Mouse (Mus musculus): ENCODE measurements around the gene Krtap5-3.
"Not testable (repeated sequence)": the region's sequence is repeated elsewhere in the genome, so short reads cannot be mapped to it uniquely, and the experiment has no call there.

Krtap5-3 gene

GRCm38 (mm10) chr7:142201064-142201463 lies at the start of gene Krtap5-3:
TSS of gene Krtap5-3 (plus strand) at chr7:142201364.
- no peak for DNase-seq (ENCODE audit: low spot score)

GRCm38 (mm10) chr7:142152191-142152590 lies 49.0 kb upstream of the Krtap5-3 start:
- DNase-seq (ENCODE audit: low spot score), result no peak

DNA sequence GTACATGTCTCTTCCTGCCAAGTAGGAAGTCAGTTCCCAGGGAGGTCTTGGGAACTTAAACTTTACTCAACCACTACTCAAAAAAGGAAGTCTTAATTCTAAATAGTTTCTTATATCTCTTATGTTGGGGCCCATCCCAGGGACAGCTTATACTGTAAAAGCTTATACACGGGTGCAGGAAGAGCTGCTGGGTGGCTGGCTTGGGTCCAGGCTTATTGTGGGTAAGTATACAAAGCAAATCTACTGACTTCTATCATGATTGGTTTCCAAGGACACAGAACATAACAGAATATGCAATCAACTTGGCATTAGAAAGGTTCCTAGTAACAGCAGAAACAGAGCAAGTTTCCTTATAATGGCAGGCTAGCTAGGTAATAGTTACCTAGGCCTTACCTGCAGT lies 45.9 kb upstream of the Krtap5-3 start:
- DNase-seq (ENCODE audit: low spot score), result no peak

DNA sequence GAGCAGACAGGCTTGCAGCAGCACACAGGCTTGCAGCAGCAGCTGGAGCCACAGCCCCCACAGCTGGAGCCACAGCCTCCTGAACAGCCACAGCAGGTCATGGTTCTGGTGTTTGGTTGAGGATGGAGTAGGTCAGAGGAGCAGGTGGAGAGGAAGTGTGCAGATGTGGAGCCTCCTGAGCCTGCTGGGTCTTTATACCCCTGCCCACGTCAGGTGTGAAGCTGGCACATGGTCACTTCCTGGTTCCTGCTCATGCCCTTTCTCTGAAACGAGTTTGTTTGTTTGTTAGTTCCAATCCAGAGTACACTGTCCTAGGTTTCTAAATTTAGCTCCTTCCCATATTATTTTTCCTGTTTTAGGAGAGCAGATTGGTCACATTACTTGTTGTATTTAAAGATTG lies 44.2 kb upstream of the Krtap5-3 start, which contains the start of gene Gm29735:
Gm29735 (minus strand) TSS at position 101 of the 400 bp plus-strand sequence.
- DNase-seq (ENCODE audit: low spot score), result not testable (repeated sequence)

DNA sequence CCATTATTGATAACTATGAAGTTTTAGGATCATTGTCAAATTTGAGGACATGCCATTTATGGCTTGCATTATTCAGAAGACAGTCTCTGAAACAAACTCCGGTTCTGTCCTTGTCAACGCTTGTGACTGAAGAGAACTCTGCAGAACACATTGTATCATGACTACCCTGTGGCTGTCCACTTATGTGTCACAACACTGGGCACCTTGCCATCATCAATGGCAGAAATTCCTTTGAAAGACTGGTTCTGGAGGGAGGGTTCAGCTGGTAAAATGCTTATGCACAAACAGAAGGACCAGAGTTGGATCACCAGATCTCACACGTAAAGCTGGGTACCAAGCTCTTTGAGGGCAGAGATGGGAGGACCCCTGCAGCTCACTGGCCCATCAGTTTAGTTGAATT lies 41.8 kb upstream of the Krtap5-3 start:
- DNase-seq (ENCODE audit: low spot score), result no peak

DNA sequence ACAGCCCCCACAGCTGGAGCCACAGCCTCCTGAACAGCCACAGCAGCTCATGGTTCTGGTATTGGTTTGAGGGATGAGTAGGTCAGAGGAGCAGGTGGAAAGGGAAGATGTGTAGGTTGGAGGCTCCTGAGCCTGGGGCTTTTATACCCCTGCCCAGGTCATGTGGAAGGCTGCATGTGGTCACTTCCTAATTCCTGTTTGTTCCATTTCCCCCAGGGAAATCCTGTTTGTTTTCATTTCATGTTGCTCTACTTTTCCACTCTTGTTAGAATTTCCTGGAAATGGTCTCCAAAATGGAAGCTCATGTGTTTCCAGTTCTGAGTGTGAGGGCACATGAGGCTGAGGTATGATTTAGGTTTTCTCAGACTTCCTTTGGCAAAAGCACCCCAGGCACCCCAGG lies 35.5 kb upstream of the Krtap5-3 start, which contains the start of gene Gm4553:
Gm4553 (minus strand) TSS at position 101 of the 400 bp plus-strand sequence.
- DNase-seq (ENCODE audit: low spot score), result not testable (repeated sequence)

DNA sequence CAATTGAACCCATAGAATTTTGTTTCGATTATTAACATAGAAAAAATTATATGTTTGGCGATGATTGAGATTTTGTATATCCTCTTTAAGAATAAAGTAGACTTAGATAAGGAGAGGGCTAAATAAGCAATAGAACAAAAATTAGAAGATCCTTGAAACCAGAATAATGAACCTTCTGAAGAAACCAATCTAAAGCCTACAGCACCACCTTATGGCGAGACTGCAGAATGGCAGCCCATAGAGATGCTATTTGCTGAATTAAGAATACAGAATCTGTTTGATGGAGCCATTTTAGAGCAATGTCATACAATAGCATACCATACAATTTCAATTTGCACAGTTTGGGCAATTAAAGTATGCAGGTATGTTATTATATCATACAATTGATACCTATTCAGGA lies 31.3 kb upstream of the Krtap5-3 start:
- no peak for DNase-seq (ENCODE audit: low spot score)

DNA sequence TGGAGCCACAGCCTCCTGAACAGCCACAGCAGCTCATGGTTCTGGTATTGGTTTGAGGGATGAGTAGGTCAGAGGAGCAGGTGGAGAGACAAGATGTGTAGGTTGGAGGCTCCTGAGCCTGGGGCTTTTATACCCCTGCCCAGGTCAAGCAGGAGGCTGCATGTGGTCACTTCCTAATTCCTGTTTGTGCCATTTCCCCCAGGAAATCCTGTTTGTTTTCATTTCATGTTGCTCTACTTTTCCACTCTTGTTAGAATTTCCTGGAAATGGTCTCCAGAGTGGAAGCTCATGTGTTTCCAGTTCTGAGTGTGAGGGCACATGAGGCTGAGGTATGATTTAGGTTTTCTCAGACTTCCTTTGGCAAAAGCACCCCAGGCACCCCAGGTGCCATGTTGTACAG lies 25.3 kb upstream of the Krtap5-3 start, which contains the start of gene Krtap5-2:
Krtap5-2 (minus strand) TSS at position 101 of the 400 bp plus-strand sequence.
- DNase-seq (ENCODE audit: low spot score), result not testable (repeated sequence)

DNA sequence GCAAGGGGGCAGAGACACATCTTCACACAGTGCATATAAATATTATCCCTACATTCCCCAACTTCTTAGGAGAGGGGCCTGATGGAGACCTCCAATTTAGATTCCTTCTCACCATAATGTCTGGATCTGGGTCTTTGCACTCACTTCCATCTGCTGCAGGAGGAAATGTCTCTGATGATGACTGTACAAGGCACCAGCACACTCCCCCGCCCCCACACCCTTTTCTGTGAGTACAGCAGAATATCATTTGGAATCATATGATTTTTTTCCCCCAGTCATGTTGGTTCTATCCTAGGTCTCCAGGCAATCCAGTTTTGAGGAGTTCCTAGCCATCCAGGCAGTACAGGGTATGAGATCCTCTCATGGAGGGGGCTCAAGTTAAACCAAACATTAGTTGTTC lies 22.5 kb upstream of the Krtap5-3 start:
- no peak for DNase-seq (ENCODE audit: low spot score)

DNA sequence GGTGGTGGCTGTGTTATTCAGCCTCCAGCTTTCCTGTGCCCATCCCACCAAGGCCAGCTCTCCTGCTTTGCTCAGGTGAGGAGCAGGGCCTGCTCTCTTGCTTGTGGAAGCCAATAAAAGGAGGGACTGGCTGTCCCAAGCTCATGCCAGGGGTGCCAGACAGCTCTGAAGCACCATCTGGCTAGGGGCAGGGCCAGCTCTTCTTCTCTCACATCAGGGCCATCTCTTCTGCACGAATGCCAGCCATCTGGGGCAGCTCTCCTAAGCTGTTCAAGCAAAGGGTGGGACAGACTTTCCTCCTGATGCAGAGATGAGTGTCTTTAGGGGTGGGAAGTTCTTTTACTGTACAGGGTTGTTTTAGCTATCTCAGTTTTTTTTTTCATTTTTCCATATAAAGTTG lies 20.1 kb upstream of the Krtap5-3 start:
- no peak for DNase-seq (ENCODE audit: low spot score)

DNA sequence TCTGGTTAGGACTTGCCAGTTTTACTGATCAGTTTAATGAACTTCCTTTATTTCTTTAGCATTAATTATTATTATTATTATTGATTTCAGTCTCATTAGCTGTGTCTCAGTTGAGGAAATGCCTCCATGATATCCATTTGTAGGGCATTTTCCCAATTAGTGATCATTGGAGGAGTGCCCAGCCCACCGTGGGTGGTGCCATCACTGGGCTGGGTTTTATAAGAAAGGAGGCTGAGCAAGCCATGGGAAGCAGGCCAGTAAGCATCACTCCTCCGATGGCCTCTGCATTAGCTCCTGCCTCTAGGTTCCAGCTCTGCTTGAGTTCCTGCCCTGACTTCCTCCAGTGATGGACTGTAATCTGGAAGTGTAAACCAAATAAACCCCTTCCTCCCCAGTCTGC lies 13.0 kb upstream of the Krtap5-3 start:
- DNase-seq (ENCODE audit: low spot score), result no peak

DNA sequence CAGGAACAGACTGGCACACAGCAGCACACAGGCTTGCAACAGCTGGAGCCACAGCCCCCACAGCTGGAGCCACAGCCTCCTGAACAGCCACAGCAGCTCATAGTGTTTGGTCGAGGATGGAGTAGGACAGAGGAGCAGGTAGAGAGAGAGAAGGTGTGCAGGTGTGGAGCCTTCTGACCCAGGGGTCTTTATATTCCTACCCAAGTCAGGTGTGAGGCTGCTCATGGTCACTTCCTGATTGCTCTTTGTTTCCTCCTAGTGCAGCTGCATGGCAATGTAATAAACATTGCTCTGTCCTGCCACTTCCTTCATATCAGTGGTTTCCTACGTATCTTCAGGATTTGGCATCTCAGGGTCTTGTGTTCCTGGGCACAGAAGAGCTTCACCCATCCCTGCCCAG lies 10.9 kb upstream of the Krtap5-3 start, which contains the start of gene Gm10153:
Gm10153 (minus strand) TSS at position 101 of the 400 bp plus-strand sequence.
- DNase-seq (ENCODE audit: low spot score), result no peak

DNA sequence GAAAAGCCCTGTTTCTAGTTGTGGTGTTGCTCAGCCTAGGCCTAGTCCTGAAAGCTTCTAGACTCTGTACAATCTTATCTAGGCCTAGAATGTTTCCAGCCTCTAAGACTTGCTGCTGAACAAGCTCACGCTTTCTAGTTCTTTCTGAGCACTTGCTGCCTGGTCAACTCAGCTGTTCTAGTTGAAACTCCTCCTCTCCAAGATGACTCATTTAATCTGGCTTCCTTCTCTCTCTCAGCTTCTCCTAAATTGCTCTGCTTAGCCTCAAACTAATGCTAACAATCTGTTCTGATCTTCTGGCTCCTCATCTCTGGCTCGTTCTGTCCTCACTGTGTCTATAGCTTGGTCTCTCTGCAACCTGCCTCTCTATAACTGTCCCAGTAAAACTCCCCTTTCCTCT lies 2.4 kb upstream of the Krtap5-3 start:
- DNase-seq (ENCODE audit: low spot score), result no peak

DNA sequence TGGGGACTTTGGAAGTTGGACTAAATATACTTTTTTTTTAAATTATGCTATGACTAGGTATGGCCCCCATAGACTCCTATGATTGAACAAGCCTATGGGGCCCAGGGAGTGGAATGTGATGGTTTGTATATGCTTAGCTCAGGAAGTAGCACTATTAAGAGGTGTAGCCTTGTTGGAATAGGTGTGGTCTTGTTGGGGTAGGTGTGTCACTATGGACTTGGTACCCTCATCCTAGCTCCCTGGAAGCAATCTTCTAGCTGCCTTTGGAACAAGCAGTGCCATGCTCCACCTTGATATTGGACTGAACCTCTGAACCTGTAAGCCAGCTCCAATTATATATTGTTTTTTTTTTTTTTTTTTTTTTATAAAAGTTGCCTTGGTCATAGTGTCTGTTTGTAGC lies 4.3 kb downstream of the Krtap5-3 start:
- no peak for DNase-seq (ENCODE audit: low spot score)

- not testable (repeated sequence) for DNase-seq (ENCODE audit: low spot score)
These were observed 5.7 kb downstream of the Krtap5-3 start for GRCm38 (mm10) chr7:142206891-142207290.

- no peak for DNase-seq (ENCODE audit: low spot score)
These were observed 10.4 kb downstream of the Krtap5-3 start, which contains the start of gene Gm7579 for GRCm38 (mm10) chr7:142211559-142211958. TSS of gene Gm7579 (plus strand) at chr7:142211859.

DNA sequence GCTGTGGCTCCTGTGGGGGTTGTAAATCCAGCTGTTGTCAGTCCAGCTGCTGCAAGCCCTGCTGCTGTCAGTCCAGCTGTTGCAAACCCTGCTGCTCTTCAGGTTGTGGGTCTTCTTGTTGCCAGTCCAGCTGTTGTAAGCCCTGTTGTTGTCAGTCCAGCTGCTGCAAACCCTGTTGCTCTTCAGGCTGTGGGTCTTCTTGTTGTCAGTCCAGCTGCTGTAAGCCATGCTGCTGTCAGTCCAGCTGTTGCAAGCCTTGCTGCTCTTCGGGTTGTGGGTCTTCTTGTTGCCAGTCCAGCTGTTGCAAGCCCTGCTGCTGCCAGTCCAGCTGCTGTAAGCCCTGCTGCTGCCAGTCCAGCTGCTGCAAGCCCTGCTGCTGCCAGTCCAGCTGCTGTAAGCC lies 11.0 kb downstream of the Krtap5-3 start:
- DNase-seq (ENCODE audit: low spot score), result not testable (repeated sequence)

DNA sequence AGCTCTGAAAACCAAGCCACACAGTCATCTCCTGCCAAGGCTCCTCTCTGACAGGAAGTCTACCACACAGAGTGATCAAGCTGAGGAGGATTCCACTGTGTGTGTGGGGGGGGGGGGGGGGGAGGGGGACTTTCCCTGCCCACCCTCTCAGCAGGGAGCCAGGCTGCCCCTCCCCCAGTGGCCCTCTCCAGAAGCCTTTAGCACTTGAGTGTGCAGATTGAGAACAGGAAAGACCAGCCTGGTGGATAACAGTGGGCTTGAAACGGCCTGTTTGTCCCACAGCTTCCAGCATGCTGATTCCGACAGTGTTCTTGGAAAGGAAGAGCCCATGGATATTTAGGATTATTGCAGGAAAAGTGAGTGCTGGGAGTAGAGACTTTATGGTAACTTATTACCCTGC lies 23.4 kb downstream of the Krtap5-3 start:
- DNase-seq (ENCODE audit: low spot score), result no peak

DNA sequence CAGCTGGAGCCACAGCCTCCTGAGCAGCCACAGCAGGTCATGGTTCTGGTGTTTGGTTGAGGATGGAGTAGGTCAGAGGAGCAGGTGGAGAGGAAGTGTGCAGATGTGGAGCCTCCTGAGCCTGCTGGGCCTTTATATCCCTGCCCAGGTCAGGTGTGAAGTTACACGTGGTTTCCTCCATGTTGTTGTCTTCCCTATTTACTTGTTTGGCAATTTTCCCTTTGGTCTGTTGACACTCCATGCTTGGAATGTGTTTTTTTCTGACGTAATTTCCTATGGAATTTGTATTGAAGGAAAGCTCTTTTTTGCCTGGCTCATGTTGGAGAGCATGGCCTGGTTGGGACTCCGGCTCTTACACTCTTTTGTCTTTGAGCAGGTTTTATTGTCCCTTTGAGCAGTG lies 28.7 kb downstream of the Krtap5-3 start, which contains the start of gene Krtap5-5:
Krtap5-5 (minus strand) TSS at position 101 of the 400 bp plus-strand sequence.
- not testable (repeated sequence) for DNase-seq (ENCODE audit: low spot score)

DNA sequence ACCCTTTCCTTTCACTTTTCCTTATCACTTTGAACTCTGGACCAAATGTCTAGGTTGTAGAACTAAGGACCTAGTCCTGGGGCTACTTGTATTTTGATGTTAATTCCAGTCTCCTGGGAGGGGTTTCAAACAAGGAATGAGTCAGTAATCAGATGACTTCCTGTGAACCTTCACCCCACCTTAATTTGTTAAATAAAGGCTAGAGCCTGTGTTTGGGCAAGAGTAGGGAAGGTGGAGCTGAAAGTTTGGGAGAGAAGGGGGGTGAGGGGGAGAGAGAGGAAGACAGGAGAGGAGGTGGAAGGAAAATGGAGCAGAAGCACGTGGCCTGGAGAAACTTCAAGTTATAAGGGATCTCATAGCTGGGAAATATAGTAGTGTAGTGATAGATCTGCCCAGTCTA lies 30.4 kb downstream of the Krtap5-3 start:
- no peak for DNase-seq (ENCODE audit: low spot score)

- DNase-seq (ENCODE audit: low spot score), result no peak
These were observed 39.8 kb downstream of the Krtap5-3 start, which contains the start of gene Gm40460 for GRCm38 (mm10) chr7:142240978-142241377. TSS of gene Gm40460 (minus strand) at chr7:142241078.

DNA sequence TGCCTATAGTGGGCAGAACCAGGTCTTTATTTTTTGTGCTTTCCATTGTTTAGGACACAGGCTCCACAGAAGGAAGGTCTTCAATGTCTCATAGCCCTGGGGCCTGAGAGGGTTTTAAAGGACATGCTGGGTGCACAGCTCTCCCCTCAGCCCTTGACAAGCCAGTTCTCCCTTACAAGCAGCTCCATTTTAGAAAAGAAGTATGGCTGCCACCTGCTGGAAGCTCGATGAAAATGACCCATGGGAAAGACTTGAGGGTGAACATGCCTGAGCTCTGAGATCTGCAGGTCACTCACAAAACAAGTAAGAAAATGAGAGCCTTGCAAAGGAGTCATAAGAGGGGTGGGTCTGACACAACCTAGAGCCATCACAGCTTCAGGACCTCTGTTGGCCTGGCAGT lies 48.7 kb downstream of the Krtap5-3 start:
- no peak for DNase-seq (ENCODE audit: low spot score)

All from spleen, adult 12 weeks (tissue).